Mouse (Mus musculus): ENCODE data around the gene Mxi1.

GRCm38 (mm10) chr19:53391787-53392186 lies 81.5 kb downstream of the Mxi1 start:
- no peak for TF ChIP-seq CTCF (IDR thresholded peaks at IDR 0.05; ENCODE audit: low read depth, low read length)
- no peak for TF ChIP-seq POLR2A (IDR thresholded peaks at IDR 0.05; ENCODE audit: extremely low read depth, insufficient read depth, low read length)
